Mouse (Mus musculus) spleen, adult 2 months (tissue): ENCODE measurements around the gene Fgf12. TPM values are rescaled to one million over a fixed set of nuclear protein-coding genes. Genes with fewer than 3 reads are reported as not detected.

ENCODE experiments used
- DNase-seq, 2 experiments: peaks; one replicate each; pipeline versions ENCODE4 v3.0.0 to v3.0.0-alpha.2; 2012 to 2021; ENCODE audit warnings: low spot score in 2 of 2, low read depth in 1 of 2
- H3K27ac ChIP-seq: fragments of 200-500 bp; 2 replicates; pipeline ENCODE4 v1.5.1; 2012; ENCODE audit warnings: low read length, inconsistent platforms; ENCODE audit not compliant: insufficient read depth
- H3K27me3 ChIP-seq: fragments of 200-500 bp; 2 replicates; pipeline ENCODE4 v1.6.1; 2012; ENCODE audit warnings: mild to moderate bottlenecking, moderate library complexity, low read length, inconsistent platforms; ENCODE audit not compliant: control insufficient read depth, insufficient read depth
- H3K36me3 ChIP-seq: fragments of 200-500 bp; 2 replicates; pipeline ENCODE4 v1.6.1; 2012; ENCODE audit warnings: mild to moderate bottlenecking, low read length, inconsistent platforms; ENCODE audit not compliant: control insufficient read depth, insufficient read depth
- H3K4me1 ChIP-seq: fragments of 200-500 bp; 2 replicates; pipeline ENCODE4 v1.6.1; 2011; ENCODE audit warnings: inconsistent platforms; ENCODE audit not compliant: control insufficient read depth, insufficient read depth, insufficient read length
- H3K4me3 ChIP-seq: fragments of 200-500 bp; 2 replicates; pipeline ENCODE4 v1.5.1; 2011; ENCODE audit warnings: mild to moderate bottlenecking, inconsistent platforms; ENCODE audit not compliant: insufficient read depth, insufficient read length; ENCODE audit errors: extremely low read depth
- CTCF ChIP-seq: fragments of 200-500 bp; IDR thresholded peaks from 2 replicates; pipeline ENCODE4 v1.5.1; 2011; ENCODE audit warnings: mild to moderate bottlenecking, inconsistent platforms; ENCODE audit not compliant: insufficient read depth, insufficient read length, insufficient replicate concordance; ENCODE audit errors: extremely low read depth
- POLR2A ChIP-seq: fragments of 200-500 bp; IDR thresholded peaks from 2 replicates; pipeline ENCODE4 v1.6.1; 2011; ENCODE audit warnings: low read depth, low read length, inconsistent platforms
- WGBS: fragments of 180-500 bp; shearing (Covaris S2); methylation state at CpG from one replicate; pipeline ENCODE4 v1.1.7; 2018; 5-methylcytosine and 5-hydroxymethylcytosine counted together
- polyA plus RNA-seq: library from polyadenylated mRNA; depleted of rRNA; stranded (reverse); fragments of >200 nt; gene quantifications from 2 replicates; pipeline ENCODE4 v1.2.3, GENCODE M21; 2012

Fgf12 gene
- polyA plus RNA-seq, 1 experiment, result not detected

GRCm38 (mm10) chr16:28652640-28653039, 100.2 kb downstream of the Fgf12 start:
- TF ChIP-seq POLR2A (no peak), CTCF (no peak)
- H3K27me3 ChIP-seq, result no peaks in the 10 kb centered on the region
- H3K4me1 ChIP-seq, result no peaks in the 10 kb centered on the region
- 87% methylated on average over 10 of the region's 10 CpGs for WGBS
- no peaks in the 10 kb centered on the region for H3K36me3 ChIP-seq
- DNase-seq, result no peak
- H3K27ac ChIP-seq, result no peak overlapping the region
- no peak overlapping the region for H3K4me3 ChIP-seq

GRCm38 (mm10) chr16:28650589-28650988, 102.3 kb downstream of the Fgf12 start:
- 67% methylated on average over 3 of the region's 3 CpGs for WGBS
- TF ChIP-seq CTCF, result no peak
- no peak for TF ChIP-seq POLR2A
- Histone ChIP-seq H3K36me3 (no peaks in the 10 kb centered on the region), H3K27me3 (no peaks in the 10 kb centered on the region), H3K4me3 (no peak overlapping the region), H3K4me1 (no peaks in the 10 kb centered on the region), H3K27ac (no peak overlapping the region)
- DNase-seq, result no peak

- no peaks in the 10 kb centered on the region for H3K27me3 ChIP-seq
- H3K4me3 ChIP-seq, result no peak overlapping the region
- H3K36me3 ChIP-seq, result no peaks in the 10 kb centered on the region
- no peak overlapping the region for H3K27ac ChIP-seq
- TF ChIP-seq POLR2A, result no peak
- TF ChIP-seq CTCF, result no peak
- no peak for DNase-seq
- H3K4me1 ChIP-seq, result no peaks in the 10 kb centered on the region
- 85% methylated on average over 3 of the region's 3 CpGs for WGBS
These were observed 107.8 kb downstream of the Fgf12 start for GRCm38 (mm10) chr16:28645030-28645429.

- Histone ChIP-seq H3K27me3 (no peaks in the 10 kb centered on the region), H3K4me3 (no peak overlapping the region), H3K4me1 (no peaks in the 10 kb centered on the region), H3K36me3 (no peaks in the 10 kb centered on the region), H3K27ac (no peak overlapping the region)
- DNase-seq, result no peak
- WGBS, result 90% methylated on average over 5 of the region's 5 CpGs
- TF ChIP-seq POLR2A (no peak), CTCF (no peak)
These were observed 121.1 kb downstream of the Fgf12 start for GRCm38 (mm10) chr16:28631721-28632120.

- H3K36me3 ChIP-seq, result no peaks in the 10 kb centered on the region
- no peaks in the 10 kb centered on the region for H3K4me1 ChIP-seq
- no peak for DNase-seq
- H3K27me3 ChIP-seq, result no peaks in the 10 kb centered on the region
- TF ChIP-seq POLR2A (no peak), CTCF (no peak)
- H3K27ac ChIP-seq, result no peak overlapping the region
- no peak overlapping the region for H3K4me3 ChIP-seq
- 86% methylated on average over 11 of the region's 11 CpGs for WGBS
These were observed 121.9 kb downstream of the Fgf12 start for GRCm38 (mm10) chr16:28630771-28631484.

GRCm38 (mm10) chr16:28626259-28626658, 126.6 kb downstream of the Fgf12 start:
- H3K4me1 ChIP-seq, result no peaks in the 10 kb centered on the region
- no peak for DNase-seq
- no peak overlapping the region for H3K27ac ChIP-seq
- 91% methylated on average over 6 of the region's 6 CpGs for WGBS
- no peaks in the 10 kb centered on the region for H3K27me3 ChIP-seq
- H3K36me3 ChIP-seq, result no peaks in the 10 kb centered on the region
- TF ChIP-seq CTCF (no peak), POLR2A (no peak)
- H3K4me3 ChIP-seq, result no peak overlapping the region

GRCm38 (mm10) chr16:28625689-28626088, 127.2 kb downstream of the Fgf12 start:
- H3K4me3 ChIP-seq, result no peak overlapping the region
- no peaks in the 10 kb centered on the region for H3K4me1 ChIP-seq
- WGBS, result 76% methylated on average over 5 of the region's 5 CpGs
- no peak for DNase-seq
- H3K27ac ChIP-seq, result no peak overlapping the region
- no peaks in the 10 kb centered on the region for H3K36me3 ChIP-seq
- no peak for TF ChIP-seq CTCF
- no peak for TF ChIP-seq POLR2A
- H3K27me3 ChIP-seq, result no peaks in the 10 kb centered on the region
